Mouse (Mus musculus) liver, embryonic 12.5 days (tissue): ENCODE measurements around the gene Tspan4. TPM values are rescaled to one million over a fixed set of nuclear protein-coding genes. Genes with fewer than 3 reads are reported as not detected.
A peak's percentile ranks its signal among the peaks of the same experiment; 100 is the strongest.

Experiments
- ATAC-seq: fragments of 200-750 bp; cut with Nextera tagmentation; 2 replicates; pipeline ENCODE4 v1.8.0; 2017; ENCODE audit warnings: moderate number of reproducible peaks, mild to moderate bottlenecking, moderate library complexity
- H3K27ac ChIP-seq: fragments of 300-500 bp; sonication (generic); 2 replicates; pipeline ENCODE4 v1.5.1; 2016; ENCODE audit warnings: mild to moderate bottlenecking
- H3K27me3 ChIP-seq: fragments of 300-500 bp; sonication (generic); replicated peaks from 2 replicates; pipeline ENCODE4 v1.6.1; 2016; ENCODE audit warnings: mild to moderate bottlenecking, moderate library complexity
- H3K36me3 ChIP-seq: fragments of 300-500 bp; sonication (generic); 2 replicates; pipeline ENCODE4 v1.6.1; 2016; ENCODE audit warnings: mild to moderate bottlenecking, moderate library complexity
- H3K4me1 ChIP-seq: fragments of 300-500 bp; sonication (generic); 2 replicates; pipeline ENCODE4 v1.6.1; 2016
- H3K4me2 ChIP-seq: fragments of 300-500 bp; sonication (generic); 2 replicates; pipeline ENCODE4 v1.6.1; 2016; ENCODE audit warnings: mild to moderate bottlenecking, moderate library complexity
- H3K4me3 ChIP-seq: fragments of 300-500 bp; sonication (generic); 2 replicates; pipeline ENCODE4 v1.5.1; 2016; ENCODE audit warnings: mild to moderate bottlenecking, moderate library complexity
- H3K9ac ChIP-seq: fragments of 300-500 bp; sonication (generic); 2 replicates; pipeline ENCODE4 v1.6.1; 2016; ENCODE audit warnings: mild to moderate bottlenecking, moderate library complexity
- H3K9me3 ChIP-seq: fragments of 300-500 bp; sonication (generic); replicated peaks from 2 replicates; pipeline ENCODE4 v1.6.1; 2016; ENCODE audit warnings: mild to moderate bottlenecking, moderate library complexity
- WGBS: fragments of 180-500 bp; shearing (Covaris S2); methylation state at CpG from one replicate; pipeline ENCODE4 v1.1.7; 2016; ENCODE audit not compliant: insufficient replicate concordance; 5-methylcytosine and 5-hydroxymethylcytosine counted together
- polyA plus RNA-seq: library from polyadenylated mRNA; unstranded; fragments of >200 nt; fragmentation: Nextera tagmentation; extraction: Ambion mirVana; gene quantifications from 2 replicates; pipeline ENCODE4 v1.2.1, GENCODE M21; 2016

Tspan4 gene
- polyA plus RNA-seq, 1 experiment from 2014 or later: 60.9 TPM

DNA sequence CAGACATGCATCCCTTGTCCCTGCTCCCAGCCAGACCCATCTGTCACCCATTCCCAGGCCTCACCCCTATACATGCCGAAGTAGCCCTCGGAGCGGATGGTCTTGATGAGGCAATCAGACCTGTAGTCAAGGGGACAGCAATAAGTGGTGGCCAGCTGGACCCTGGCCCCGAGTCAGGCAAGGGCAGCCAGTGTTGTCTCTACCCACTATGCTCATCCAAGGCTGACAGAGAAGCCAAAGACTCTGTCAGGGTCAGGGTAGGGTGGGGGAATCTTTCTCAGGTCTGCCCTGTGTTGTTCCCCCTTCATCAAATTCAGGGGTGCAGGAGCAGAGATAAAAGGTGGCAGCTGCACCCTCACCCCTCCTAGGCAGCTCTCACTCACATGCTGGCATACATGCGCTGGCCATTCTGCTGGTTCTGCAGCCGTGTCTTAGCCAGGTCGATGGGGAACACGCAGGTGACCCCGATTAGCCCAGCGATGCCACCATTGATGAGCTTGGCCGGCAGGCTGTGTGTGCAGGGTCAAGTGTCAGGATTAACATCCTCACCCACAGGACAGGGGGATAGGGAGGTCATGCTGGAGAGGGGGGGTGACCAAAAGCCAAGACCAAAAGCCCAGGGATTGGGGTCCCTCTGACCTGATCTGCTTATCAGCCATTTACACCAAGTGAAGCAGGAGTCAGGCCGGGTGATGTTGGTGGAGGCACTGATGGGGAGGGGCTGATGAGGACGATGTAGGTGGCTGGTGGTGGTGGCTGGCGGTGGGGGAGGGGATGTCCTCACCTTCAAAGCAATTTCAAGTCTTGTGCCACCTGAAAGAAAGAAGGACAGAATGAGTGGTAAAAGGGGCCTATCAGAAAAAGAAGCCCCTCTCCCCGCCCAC, 41.3 kb upstream of the Tspan4 start:
- no peak for ATAC-seq
- H3K4me2 ChIP-seq: peak overlapping the region; percentile 96
- H3K36me3 ChIP-seq: peaks cover 51% of the 10 kb centered on the region
- H3K4me1 ChIP-seq: peaks cover 71% of the 10 kb centered on the region
- peak overlapping the region; percentile 56 for H3K4me3 ChIP-seq
- H3K9me3 ChIP-seq: no peaks in the 10 kb centered on the region
- no peak overlapping the region for H3K27ac ChIP-seq
- H3K9ac ChIP-seq: peak overlapping the region; percentile 29
- no peaks in the 10 kb centered on the region for H3K27me3 ChIP-seq
- WGBS: 74% methylated on average over 15 of the region's 15 CpGs

DNA sequence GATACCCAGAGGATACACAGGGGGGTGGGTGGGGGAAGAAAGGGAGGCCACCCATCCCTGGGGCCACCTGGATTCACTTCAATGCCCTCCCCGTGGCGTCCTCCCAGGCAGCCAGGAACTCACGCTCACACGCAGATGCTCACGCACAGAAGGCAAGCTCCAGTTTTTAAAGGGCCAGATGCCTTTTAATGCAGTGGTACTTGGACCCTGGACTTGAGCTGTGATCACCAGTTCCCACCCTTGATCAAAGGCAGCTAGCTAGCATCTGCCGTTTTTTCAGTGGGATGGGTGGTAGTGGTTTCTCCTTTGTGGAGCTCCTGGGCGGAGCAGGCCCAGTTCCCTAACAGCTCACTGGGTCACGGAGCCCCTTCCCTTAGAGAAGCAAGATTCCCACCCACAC, 40.6 kb upstream of the Tspan4 start:
- WGBS: 46% methylated on average over 8 of the region's 8 CpGs
- Histone ChIP-seq H3K9me3 (no peaks in the 10 kb centered on the region), H3K27me3 (no peaks in the 10 kb centered on the region), H3K9ac (peak overlapping the region; percentile 64), H3K4me2 (peak overlapping the region; percentile 96), H3K4me3 (peak overlapping the region; percentile 56), H3K36me3 (peaks cover 58% of the 10 kb centered on the region), H3K4me1 (peaks cover 64% of the 10 kb centered on the region), H3K27ac (0 out of 2 replicates have a peak overlapping the region, but pooled peaks have one; percentile 68)
- no peak for ATAC-seq

DNA sequence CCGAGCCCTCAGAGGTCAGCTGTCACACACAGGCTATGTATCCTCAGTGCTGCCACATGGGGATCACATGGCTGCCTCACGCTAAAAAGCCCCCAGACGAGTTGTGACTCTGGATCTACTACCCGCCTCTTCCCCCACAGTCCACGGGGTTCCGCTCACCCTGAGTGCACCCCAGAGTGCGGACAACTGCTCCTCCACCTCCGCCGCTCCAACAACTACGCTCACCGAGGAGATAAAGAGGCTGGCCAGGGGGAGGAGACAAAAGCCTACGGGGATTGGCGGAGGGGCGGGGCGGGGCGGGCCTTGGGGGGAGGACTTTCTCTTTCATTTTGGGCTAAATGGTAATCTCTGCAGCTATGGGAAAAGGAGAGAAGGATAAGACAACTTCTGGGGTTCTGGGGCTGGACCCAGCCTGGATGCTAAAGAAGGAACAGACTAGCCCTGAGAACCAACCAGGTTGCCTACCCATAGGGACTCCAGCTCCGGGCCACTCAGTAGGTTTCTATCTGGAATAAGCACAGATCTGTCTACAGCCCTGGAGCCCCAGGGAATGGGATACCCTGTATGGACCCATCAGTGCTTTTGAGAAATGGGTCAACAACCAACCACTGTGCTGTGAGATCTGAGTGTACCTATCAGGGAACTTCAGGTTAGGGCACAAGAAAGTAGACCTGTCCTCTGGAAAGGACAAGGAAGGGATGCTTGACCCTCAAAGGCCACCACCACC, 39.7 kb upstream of the Tspan4 start:
- H3K27ac ChIP-seq: peak overlapping the region; percentile 71
- H3K4me1 ChIP-seq: peaks cover 58% of the 10 kb centered on the region
- WGBS: 5% methylated on average over 17 of the region's 17 CpGs
- peak overlapping the region; percentile 64 for H3K9ac ChIP-seq
- peak overlapping the region; percentile 56 for H3K4me3 ChIP-seq
- H3K9me3 ChIP-seq: no peaks in the 10 kb centered on the region
- peak overlapping the region; percentile 96 for H3K4me2 ChIP-seq
- peak; percentile 74 for ATAC-seq
- no peaks in the 10 kb centered on the region for H3K27me3 ChIP-seq
- peaks cover 64% of the 10 kb centered on the region for H3K36me3 ChIP-seq

DNA sequence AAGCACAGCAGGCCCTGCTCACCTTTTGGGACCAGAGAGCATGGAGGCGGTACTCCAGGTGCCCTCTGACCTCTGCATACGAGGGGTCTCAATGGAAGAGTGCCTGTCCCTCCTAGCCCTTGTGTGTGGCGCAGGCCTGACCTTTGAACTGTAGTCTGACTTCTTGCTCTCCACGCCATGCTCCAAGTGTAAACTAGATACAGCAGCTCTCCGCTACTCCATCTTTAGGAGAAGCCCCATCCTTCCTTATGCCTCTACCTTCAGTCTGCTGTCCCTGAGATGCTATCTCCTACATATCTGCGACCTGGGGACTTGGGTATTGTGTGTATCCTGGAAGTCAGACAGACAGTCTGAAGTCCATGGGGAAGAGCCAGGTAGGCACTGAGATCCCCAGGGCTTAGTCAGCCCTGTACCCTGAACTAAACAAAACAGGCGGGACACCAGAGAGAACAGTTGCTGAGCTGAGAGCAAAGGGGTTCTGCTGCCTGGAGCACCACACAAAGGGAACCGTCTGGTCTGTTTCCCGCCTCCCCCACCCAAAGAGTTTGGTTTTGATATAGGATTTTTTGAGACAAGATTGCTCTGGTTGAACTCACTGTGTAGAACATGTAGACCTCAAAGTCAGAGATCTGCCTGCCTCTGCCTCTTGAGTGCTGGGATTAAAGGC, 39.1 kb upstream of the Tspan4 start:
- Histone ChIP-seq H3K4me1 (peaks cover 65% of the 10 kb centered on the region), H3K9me3 (no peaks in the 10 kb centered on the region), H3K27ac (peak overlapping the region; percentile 71), H3K4me3 (peak overlapping the region; percentile 65), H3K4me2 (peak overlapping the region; percentile 96), H3K36me3 (peaks cover 64% of the 10 kb centered on the region), H3K27me3 (no peaks in the 10 kb centered on the region), H3K9ac (no peak overlapping the region; the same call in 1 of the 2 replicates)
- 72% methylated on average over 9 of the region's 9 CpGs for WGBS
- ATAC-seq: no peak

DNA sequence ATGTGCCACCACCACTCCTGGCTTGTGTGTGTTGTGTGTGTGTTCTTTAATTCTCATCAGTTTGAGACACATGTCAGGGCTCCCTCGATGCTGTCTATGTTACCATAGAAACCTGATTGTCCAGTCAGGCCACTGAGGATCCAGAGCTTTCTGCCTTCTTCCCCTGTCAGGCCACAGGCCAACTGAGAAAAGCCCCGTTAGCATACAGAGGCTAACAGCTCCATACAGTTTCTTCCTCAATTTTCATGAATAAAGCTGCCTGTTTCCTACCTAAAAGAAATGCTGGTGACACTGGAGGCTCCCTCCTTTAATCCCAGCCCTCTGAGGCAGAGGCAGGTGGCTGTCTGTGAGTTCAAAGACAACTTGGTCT, 38.5 kb upstream of the Tspan4 start:
- no peaks in the 10 kb centered on the region for H3K27me3 ChIP-seq
- H3K4me2 ChIP-seq: peak overlapping the region; percentile 96
- H3K9me3 ChIP-seq: no peaks in the 10 kb centered on the region
- H3K27ac ChIP-seq: peak overlapping the region; percentile 71
- 29% methylated on average over 2 of the region's 2 CpGs for WGBS
- peak overlapping the region; percentile 74 for H3K9ac ChIP-seq
- H3K4me1 ChIP-seq: peaks cover 70% of the 10 kb centered on the region
- ATAC-seq: no peak
- H3K4me3 ChIP-seq: peak overlapping the region; percentile 65
- peaks cover 64% of the 10 kb centered on the region for H3K36me3 ChIP-seq

- Histone ChIP-seq H3K27ac (peak within 1 kb of the TSS; percentile 71), H3K36me3 (peaks cover 64% of the 10 kb centered on the region), H3K9me3 (no peaks in the 10 kb centered on the region), H3K4me2 (peak within 1 kb of the TSS; percentile 96), H3K4me1 (peaks cover 77% of the 10 kb centered on the region), H3K4me3 (peak within 1 kb of the TSS; percentile 65), H3K27me3 (no peaks in the 10 kb centered on the region), H3K9ac (peak within 1 kb of the TSS; percentile 74)
- peak; percentile 74 for ATAC-seq
- 7% methylated on average over 53 of the region's 53 CpGs for WGBS
These were observed 37.6 kb upstream of the Tspan4 start, which contains the start of gene Slc25a22 for GRCm38 (mm10) chr7:141437178-141438120. TSS of gene Slc25a22 (minus strand) at chr7:141437892.

- peaks cover 60% of the 10 kb centered on the region for H3K36me3 ChIP-seq
- no peak for ATAC-seq
- H3K9ac ChIP-seq: no peak overlapping the region
- H3K4me2 ChIP-seq: no peak overlapping the region
- no peaks in the 10 kb centered on the region for H3K9me3 ChIP-seq
- H3K27me3 ChIP-seq: no peaks in the 10 kb centered on the region
- 0 out of 2 replicates have a peak overlapping the region, but pooled peaks have one; percentile 65 for H3K4me3 ChIP-seq
- peak overlapping the region; percentile 15 for H3K27ac ChIP-seq
- peaks cover 81% of the 10 kb centered on the region for H3K4me1 ChIP-seq
- 89% methylated on average over 12 of the region's 12 CpGs for WGBS
These were observed 36.7 kb upstream of the Tspan4 start for GRCm38 (mm10) chr7:141438201-141438968.

DNA sequence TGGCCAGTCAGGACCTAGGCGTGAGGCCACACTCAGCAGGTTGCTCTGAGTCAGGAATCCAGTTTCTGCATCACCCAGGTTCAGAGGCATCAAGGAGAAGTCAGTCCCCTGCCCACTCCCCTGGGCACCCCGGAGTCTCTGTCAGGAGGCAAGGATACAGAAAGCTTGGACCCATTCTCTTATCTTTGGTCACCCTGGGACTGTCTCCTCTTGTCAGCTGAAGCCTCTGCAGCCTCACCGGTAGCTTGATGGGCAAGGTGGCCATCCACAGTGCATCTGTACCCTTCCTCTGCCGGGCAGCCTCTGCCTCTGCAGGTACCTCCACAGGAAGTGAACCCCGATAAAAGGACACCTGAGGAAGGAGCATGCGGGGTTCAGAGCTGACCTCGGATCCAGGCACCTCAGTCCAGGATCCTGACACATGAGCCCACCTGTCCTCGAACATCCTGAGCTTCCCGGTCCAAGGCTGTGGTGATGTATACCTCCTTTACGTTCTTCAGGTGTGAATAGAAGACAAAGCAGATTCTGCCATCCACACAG, 35.8 kb upstream of the Tspan4 start:
- Histone ChIP-seq H3K27me3 (no peaks in the 10 kb centered on the region), H3K36me3 (peaks cover 52% of the 10 kb centered on the region), H3K9ac (no peak overlapping the region), H3K4me2 (no peak overlapping the region), H3K9me3 (no peaks in the 10 kb centered on the region), H3K4me3 (no peak overlapping the region), H3K27ac (no peak overlapping the region), H3K4me1 (peaks cover 78% of the 10 kb centered on the region)
- ATAC-seq: no peak
- 90% methylated on average over 10 of the region's 10 CpGs for WGBS

DNA sequence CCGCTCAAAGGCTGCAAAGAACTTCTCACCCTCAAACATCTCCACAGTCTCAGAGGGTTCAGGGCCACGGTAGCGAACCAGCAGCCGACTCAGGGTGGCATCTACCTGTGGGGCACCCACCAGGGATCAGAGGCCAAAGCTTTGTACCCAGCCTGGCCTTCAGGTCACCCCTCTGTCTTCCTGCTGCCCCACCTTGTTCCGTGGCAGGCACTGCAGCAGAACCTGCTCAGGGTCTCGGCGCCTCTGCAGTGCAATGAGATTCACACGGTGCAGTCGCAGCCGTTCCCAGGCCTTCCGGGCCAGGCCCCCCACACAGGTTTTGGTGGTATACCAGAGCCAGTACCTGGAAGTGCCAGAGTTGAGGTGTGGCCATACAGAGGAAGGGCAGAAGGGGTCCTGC, 35.2 kb upstream of the Tspan4 start:
- WGBS: 93% methylated on average over 11 of the region's 11 CpGs
- no peak for ATAC-seq
- H3K4me1 ChIP-seq: peaks cover 78% of the 10 kb centered on the region
- no peak overlapping the region for H3K4me2 ChIP-seq
- H3K27ac ChIP-seq: no peak overlapping the region
- H3K4me3 ChIP-seq: no peak overlapping the region
- H3K27me3 ChIP-seq: no peaks in the 10 kb centered on the region
- no peaks in the 10 kb centered on the region for H3K9me3 ChIP-seq
- H3K9ac ChIP-seq: no peak overlapping the region
- H3K36me3 ChIP-seq: peaks cover 52% of the 10 kb centered on the region

- Histone ChIP-seq H3K4me2 (no peak overlapping the region), H3K27me3 (no peaks in the 10 kb centered on the region), H3K36me3 (peaks cover 52% of the 10 kb centered on the region), H3K9me3 (no peaks in the 10 kb centered on the region), H3K27ac (no peak overlapping the region), H3K9ac (peak overlapping the region; percentile 83; the same call in 1 of the 2 replicates), H3K4me1 (peaks cover 72% of the 10 kb centered on the region), H3K4me3 (no peak overlapping the region)
- WGBS: 46% methylated on average over 6 of the region's 6 CpGs
- no peak for ATAC-seq
These were observed 34.4 kb upstream of the Tspan4 start for GRCm38 (mm10) chr7:141440613-141441012.
